Mouse (Mus musculus) limb, embryonic 13.5 days (tissue): Measurements from ENCODE around the gene Amz2. TPM values are rescaled to one million over a fixed set of nuclear protein-coding genes. Genes with fewer than 3 reads are reported as not detected.

Source experiments
- ATAC-seq: fragments of 200-750 bp; cut with Nextera tagmentation; 2 replicates; pipeline ENCODE4 v1.8.0; 2017; ENCODE audit warnings: low read depth, moderate number of reproducible peaks, moderate TSS enrichment; ENCODE audit not compliant: low FRiP score
- H3K27ac ChIP-seq: fragments of 300-500 bp; sonication (generic); 2 replicates; pipeline ENCODE4 v1.5.1; 2015; ENCODE audit warnings: inconsistent platforms, mild to moderate bottlenecking, moderate library complexity
- H3K27me3 ChIP-seq: fragments of 300-500 bp; sonication (generic); 2 replicates; pipeline ENCODE4 v1.6.1; 2015; ENCODE audit warnings: mild to moderate bottlenecking, inconsistent platforms
- H3K36me3 ChIP-seq: fragments of 300-500 bp; sonication (generic); 2 replicates; pipeline ENCODE4 v1.6.1; 2015; ENCODE audit warnings: inconsistent platforms, mild to moderate bottlenecking, moderate library complexity
- H3K4me1 ChIP-seq: fragments of 300-500 bp; sonication (generic); 2 replicates; pipeline ENCODE4 v1.6.1; 2015; ENCODE audit warnings: inconsistent platforms
- H3K4me2 ChIP-seq: fragments of 300-500 bp; sonication (generic); replicated peaks from 2 replicates; pipeline ENCODE4 v1.6.1; 2015; ENCODE audit warnings: inconsistent platforms, mild to moderate bottlenecking, moderate library complexity
- H3K4me3 ChIP-seq: fragments of 300-500 bp; sonication (generic); 2 replicates; pipeline ENCODE4 v1.5.1; 2015; ENCODE audit warnings: moderate library complexity, mild to moderate bottlenecking, inconsistent platforms
- H3K9ac ChIP-seq: fragments of 300-500 bp; sonication (generic); 2 replicates; pipeline ENCODE4 v1.6.1; 2015; ENCODE audit warnings: mild to moderate bottlenecking, inconsistent platforms
- H3K9me3 ChIP-seq: fragments of 300-500 bp; sonication (generic); 2 replicates; pipeline ENCODE4 v1.6.1; 2016; ENCODE audit warnings: inconsistent platforms
- WGBS: fragments of 180-500 bp; shearing (Covaris S2); methylation state at CpG from one replicate; pipeline ENCODE4 v1.1.7; 2015; 5-methylcytosine and 5-hydroxymethylcytosine counted together
- polyA plus RNA-seq: library from polyadenylated mRNA; unstranded; fragments of >200 nt; fragmentation: Nextera tagmentation; extraction: Ambion mirVana; gene quantifications from 2 replicates; pipeline ENCODE4 v1.2.1, GENCODE M21; 2015

Gene Amz2
- 46.9 and 48.5 TPM in 2 replicates for polyA plus RNA-seq

DNA sequence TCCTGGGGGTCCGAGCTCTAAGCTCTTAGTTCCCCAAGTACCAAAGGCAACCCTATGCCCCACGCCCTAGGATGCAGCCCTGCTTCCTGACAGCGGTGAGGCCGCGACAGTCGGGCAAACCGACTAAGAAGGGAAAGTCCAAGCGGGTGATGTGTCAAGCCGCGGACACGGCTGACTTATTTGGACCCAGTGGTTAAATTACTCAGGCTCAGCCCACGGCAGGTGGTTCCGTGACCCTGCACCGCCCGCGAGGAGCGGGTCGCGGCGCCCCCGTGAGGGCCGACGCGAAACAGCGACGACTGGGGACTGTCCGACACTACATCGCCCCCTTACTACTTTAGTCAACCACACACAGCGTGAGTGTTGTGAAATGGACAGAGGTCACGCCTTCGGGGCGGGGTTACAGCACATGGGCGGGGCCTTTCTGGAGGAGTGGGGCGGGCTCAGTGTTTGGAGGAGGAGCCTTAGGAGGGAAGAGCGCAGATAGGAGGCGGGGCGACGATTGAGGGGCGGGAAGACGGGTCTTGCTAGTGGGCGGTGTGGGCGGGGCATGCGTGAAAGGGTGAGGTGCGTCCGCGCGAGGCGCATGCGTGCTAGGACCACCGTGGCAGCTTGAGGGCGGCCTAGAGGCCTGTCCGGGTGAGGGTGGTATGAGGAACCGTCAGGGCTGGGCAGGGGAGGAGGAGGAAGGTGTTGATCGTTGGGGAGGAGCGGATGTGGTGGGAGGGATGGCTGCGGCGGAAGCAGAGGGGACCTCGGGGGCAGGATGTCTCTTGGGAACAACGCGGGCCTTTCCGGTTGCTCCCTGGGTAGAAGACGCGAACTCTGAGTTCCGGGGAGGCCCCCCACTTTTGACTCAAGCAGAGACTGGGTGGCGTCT lies at the start of gene Amz2:
TSS of gene Amz2 (plus strand) at position 555 of the 880 bp plus-strand sequence.
- Histone ChIP-seq H3K4me3 (peak within 1 kb of the TSS; percentile 67), H3K4me2 (peak within 1 kb of the TSS; percentile 73), H3K36me3 (peaks cover 24% of the 10 kb centered on the region), H3K9me3 (0 out of 2 replicates have a peak, but pooled peaks cover 5% of the 10 kb centered on the region), H3K27ac (peak within 1 kb of the TSS; percentile 77), H3K27me3 (no peaks in the 10 kb centered on the region), H3K9ac (peak within 1 kb of the TSS; percentile 85), H3K4me1 (peaks cover 11% of the 10 kb centered on the region)
- peak; percentile 95 for ATAC-seq
- 2% methylated on average over 65 of the region's 65 CpGs for WGBS

DNA sequence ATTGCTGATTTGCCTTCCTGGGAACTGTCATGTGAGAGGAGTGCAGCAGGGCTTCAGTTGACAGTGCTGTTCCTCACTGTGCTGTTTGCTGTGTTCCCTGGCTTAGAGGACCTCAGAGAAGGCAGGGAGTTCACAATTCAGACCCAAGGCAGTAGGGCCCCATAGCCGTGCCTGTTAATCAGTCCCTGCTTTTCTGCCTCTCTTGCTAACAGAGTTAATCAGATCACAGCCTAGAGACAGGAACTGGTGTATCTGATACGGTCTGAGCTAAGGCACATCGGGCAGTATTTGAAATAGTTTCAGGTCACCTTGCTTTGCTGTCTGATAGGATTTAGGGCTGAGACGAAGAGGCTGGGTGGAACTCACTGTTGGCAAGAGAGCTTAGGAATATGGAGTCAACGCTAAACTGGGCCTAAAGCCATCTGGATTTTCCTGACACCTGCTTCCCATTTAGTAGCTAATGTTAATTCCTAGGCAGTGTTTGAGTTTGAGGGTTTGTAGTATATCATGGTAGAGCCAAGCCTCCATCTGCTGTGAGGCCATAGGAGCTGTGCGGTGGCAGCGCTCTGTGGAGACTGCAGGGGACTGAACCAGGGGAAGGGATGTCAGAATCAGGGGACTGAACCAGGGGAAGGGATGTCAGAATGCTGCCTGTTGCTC lies 49.1 kb upstream of the Amz2 start:
- peaks cover 37% of the 10 kb centered on the region for H3K4me1 ChIP-seq
- H3K9ac ChIP-seq: no peak overlapping the region
- H3K4me2 ChIP-seq: peak overlapping the region; percentile 19; the same call in 1 of the 2 replicates
- peaks cover 6% of the 10 kb centered on the region; the same call in 1 of the 2 replicates for H3K9me3 ChIP-seq
- H3K36me3 ChIP-seq: peaks cover 13% of the 10 kb centered on the region
- H3K27ac ChIP-seq: peak overlapping the region; percentile 48
- H3K27me3 ChIP-seq: no peaks in the 10 kb centered on the region
- 22% methylated on average over 7 of the region's 7 CpGs for WGBS
- no peak overlapping the region for H3K4me3 ChIP-seq
- peak; percentile 44; the same call in 1 of the 2 replicates for ATAC-seq

DNA sequence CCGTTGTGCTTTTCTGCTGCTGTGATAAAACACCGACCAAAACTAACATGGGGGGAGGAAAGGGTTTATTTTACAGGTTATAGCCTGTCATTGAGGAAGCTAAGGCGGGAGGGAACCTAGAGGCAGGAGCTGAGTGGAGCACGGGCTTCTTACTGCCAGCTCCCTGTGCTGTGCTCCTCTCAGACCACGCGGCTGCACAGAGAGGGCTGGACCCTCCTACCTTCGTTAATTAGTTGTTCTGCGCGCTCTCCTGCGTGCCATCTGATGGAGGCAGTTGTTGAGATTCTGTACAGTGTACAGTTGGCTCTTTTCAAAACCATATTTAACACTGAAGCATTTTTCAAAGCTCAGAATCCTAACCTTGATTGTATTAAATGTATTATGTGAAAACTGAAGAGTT lies 48.3 kb upstream of the Amz2 start:
- WGBS: 23% methylated on average over 10 of the region's 10 CpGs
- no peak overlapping the region; the same call in 1 of the 2 replicates for H3K9ac ChIP-seq
- no peak for ATAC-seq
- no peak overlapping the region for H3K27ac ChIP-seq
- H3K9me3 ChIP-seq: peaks cover 6% of the 10 kb centered on the region; the same call in 1 of the 2 replicates
- peaks cover 33% of the 10 kb centered on the region for H3K4me1 ChIP-seq
- H3K4me2 ChIP-seq: peak overlapping the region; percentile 19; the same call in 1 of the 2 replicates
- H3K27me3 ChIP-seq: no peaks in the 10 kb centered on the region
- peaks cover 13% of the 10 kb centered on the region for H3K36me3 ChIP-seq
- no peak overlapping the region for H3K4me3 ChIP-seq

DNA sequence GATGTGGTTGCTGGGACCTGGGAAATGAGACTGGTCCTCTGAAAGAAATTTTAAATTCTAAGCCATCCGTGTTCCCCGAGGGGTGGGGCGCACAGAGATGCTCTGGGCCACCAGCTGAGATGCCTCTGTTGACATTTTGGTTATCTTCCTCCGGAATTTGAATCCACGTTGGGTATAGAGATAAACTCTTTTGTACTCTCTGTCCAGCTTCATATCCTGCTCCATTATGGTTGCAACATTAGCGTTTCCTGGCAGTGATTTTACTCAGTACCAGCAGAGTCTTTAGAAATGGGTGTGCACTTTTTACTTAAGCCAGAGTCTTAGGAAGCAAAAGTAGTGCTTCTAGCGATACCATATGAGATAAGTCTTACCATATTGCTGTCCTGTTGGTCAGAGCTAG lies 47.7 kb upstream of the Amz2 start:
- Histone ChIP-seq H3K4me1 (peaks cover 33% of the 10 kb centered on the region), H3K4me3 (no peak overlapping the region), H3K36me3 (peaks cover 12% of the 10 kb centered on the region), H3K27ac (no peak overlapping the region), H3K9me3 (peaks cover 6% of the 10 kb centered on the region; the same call in 1 of the 2 replicates), H3K4me2 (no peak overlapping the region), H3K27me3 (no peaks in the 10 kb centered on the region), H3K9ac (no peak overlapping the region)
- no peak for ATAC-seq
- 77% methylated on average over 7 of the region's 7 CpGs for WGBS

DNA sequence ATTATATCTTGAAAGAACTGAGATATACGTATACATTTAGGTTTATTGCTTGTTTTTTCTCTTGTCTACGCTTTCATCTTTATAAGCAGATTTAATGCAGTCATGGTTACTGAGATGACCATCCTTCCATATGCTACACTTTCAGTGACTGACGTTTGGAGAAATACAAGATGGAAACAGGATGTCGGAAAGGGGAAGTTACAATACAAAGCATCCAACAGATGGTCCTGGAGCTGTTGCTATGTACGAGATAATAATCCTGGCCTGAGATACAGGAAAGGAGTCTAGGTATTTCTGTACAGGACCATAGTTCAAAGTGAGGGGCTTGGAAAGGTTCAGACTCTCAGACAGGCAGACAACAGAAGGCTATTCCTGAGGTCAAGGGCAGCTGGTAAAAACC lies 45.1 kb upstream of the Amz2 start:
- Histone ChIP-seq H3K9me3 (no peaks in the 10 kb centered on the region), H3K27ac (no peak overlapping the region), H3K27me3 (no peaks in the 10 kb centered on the region)

DNA sequence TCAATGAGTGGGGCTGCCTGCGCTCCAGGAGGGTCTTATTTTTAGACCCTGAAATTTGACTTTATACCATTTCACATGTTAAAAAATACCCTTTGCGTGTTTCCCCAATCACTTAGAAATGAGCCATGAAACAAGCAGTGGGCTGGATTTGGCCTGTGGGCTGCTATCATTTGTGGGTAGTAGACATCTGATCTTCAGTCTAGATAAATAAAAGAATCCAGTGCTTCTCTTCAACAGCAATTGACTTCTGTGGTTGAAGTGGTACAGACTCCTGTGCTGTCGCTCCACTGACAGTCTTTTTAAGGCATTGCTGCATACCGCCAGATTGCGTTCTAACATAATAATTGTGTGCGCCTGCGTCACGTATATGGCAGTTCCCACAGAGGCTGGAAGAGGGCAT lies 40.5 kb upstream of the Amz2 start:
- 93% methylated on average over 8 of the region's 8 CpGs for WGBS
- H3K27me3 ChIP-seq: no peaks in the 10 kb centered on the region
- H3K9ac ChIP-seq: no peak overlapping the region
- H3K9me3 ChIP-seq: no peaks in the 10 kb centered on the region
- H3K4me1 ChIP-seq: peaks cover 9% of the 10 kb centered on the region
- no peak overlapping the region for H3K4me3 ChIP-seq
- ATAC-seq: no peak
- no peak overlapping the region for H3K4me2 ChIP-seq
- H3K27ac ChIP-seq: no peak overlapping the region
- H3K36me3 ChIP-seq: no peaks in the 10 kb centered on the region

More for the DNA sequence above, 45.1 kb upstream of the Amz2 start:
- WGBS: 80% methylated on average over 5 of the region's 5 CpGs
- no peaks in the 10 kb centered on the region for H3K36me3 ChIP-seq
- no peak overlapping the region for H3K4me2 ChIP-seq
- H3K4me3 ChIP-seq: no peak overlapping the region
- H3K9ac ChIP-seq: no peak overlapping the region
- no peak for ATAC-seq
- H3K4me1 ChIP-seq: peaks cover 29% of the 10 kb centered on the region

DNA sequence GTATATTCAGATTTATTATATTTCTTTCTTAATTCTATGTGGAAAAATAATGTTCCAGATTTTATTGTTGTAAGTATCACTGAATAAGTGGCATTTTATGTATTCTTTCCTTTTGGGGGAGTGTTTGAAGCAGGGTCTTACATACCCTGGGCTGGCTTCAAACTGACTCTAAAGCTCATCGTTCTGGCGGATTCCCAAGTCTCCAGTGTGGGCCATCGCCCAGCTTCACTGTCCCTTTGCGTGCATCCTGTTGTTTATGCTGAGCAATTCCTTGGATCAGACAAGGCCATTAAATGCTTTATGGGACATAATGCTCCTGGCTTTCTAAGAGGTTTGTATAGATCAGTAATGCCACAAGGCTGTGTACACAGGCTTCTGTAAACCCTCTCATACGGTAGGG lies 36.7 kb upstream of the Amz2 start:
- ATAC-seq: no peak
- Histone ChIP-seq H3K4me2 (no peak overlapping the region), H3K9ac (no peak overlapping the region), H3K27me3 (no peaks in the 10 kb centered on the region), H3K9me3 (no peaks in the 10 kb centered on the region), H3K27ac (no peak overlapping the region), H3K4me1 (peaks cover 6% of the 10 kb centered on the region), H3K36me3 (peaks cover 16% of the 10 kb centered on the region), H3K4me3 (no peak overlapping the region)
- WGBS: 86% methylated on average over 5 of the region's 5 CpGs

DNA sequence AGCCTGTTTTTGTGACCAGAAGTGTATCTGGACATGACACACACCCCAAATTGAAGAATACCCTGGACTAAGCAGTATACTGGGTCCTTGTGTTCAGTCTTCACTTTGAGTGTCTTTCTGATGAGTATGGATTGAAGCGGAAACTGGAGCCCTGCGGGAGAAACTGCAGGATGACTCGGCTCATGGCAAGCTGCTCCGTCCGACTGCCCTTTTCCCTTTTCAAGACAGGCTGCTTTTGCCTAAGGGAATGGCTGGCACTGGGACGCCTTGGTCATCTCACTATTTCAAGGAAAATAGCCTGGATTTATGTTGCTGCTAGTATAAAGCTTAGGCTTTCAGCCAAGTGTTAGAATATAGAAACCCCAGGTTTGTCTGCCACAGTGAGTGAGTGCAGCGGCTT lies 34.5 kb upstream of the Amz2 start:
- no peak overlapping the region for H3K4me3 ChIP-seq
- no peak for ATAC-seq
- WGBS: 83% methylated on average over 7 of the region's 7 CpGs

DNA sequence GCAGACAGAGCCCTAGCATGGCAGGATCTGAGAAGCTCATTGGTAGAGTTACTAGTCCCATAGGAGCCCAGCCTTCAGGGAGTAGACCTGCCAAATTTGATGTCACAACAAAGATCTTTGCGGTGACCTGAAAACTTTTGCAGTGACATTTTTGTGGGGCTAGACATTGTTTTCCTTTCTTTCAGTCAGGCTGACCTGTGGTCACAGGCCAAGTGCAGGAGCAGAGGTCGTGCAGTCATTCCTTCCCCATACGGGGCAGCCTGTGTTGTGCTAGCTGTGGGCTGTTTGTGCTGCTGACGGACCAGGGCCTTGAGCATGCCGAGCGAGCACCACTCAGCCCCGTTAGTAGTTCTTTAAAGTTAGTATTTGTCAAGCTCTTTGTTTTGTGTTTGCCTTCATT lies 34.0 kb upstream of the Amz2 start:
- Histone ChIP-seq H3K4me1 (peaks cover 4% of the 10 kb centered on the region), H3K9me3 (no peaks in the 10 kb centered on the region), H3K4me2 (no peak overlapping the region), H3K9ac (no peak overlapping the region), H3K27me3 (no peaks in the 10 kb centered on the region), H3K4me3 (no peak overlapping the region), H3K27ac (no peak overlapping the region), H3K36me3 (peaks cover 39% of the 10 kb centered on the region)
- ATAC-seq: no peak
- 79% methylated on average over 7 of the region's 7 CpGs for WGBS

More for the DNA sequence above, 34.5 kb upstream of the Amz2 start:
- no peak overlapping the region for H3K4me2 ChIP-seq
- no peaks in the 10 kb centered on the region for H3K9me3 ChIP-seq
- peaks cover 34% of the 10 kb centered on the region for H3K36me3 ChIP-seq
- no peaks in the 10 kb centered on the region for H3K27me3 ChIP-seq
- no peak overlapping the region for H3K9ac ChIP-seq
- H3K27ac ChIP-seq: no peak overlapping the region
- H3K4me1 ChIP-seq: peaks cover 4% of the 10 kb centered on the region

DNA sequence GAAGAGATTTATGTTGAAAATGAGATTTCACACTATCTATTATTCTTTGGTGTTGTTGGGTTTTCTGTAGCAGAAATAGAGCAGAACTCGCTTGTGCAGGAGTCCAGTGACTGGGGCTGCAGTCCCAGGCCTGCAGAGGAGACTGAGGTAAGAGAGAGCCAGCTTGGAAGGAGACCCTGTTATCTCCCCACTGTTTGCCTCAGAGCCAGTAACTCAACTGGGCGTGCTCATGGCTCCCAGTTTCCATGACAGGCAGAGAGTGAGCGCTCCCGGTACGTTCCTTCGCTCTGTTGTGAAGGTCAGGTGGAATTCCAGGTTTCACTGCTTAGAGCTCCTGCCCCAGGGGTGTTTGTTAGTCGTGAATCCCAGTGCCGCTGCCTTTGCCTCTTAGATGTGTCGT lies 33.1 kb upstream of the Amz2 start:
- no peak for ATAC-seq
- no peak overlapping the region for H3K4me2 ChIP-seq
- no peaks in the 10 kb centered on the region for H3K9me3 ChIP-seq
- H3K36me3 ChIP-seq: peaks cover 48% of the 10 kb centered on the region
- 88% methylated on average over 9 of the region's 9 CpGs for WGBS
- no peak overlapping the region for H3K4me3 ChIP-seq
- H3K27ac ChIP-seq: no peak overlapping the region
- H3K4me1 ChIP-seq: peaks cover 4% of the 10 kb centered on the region
- no peaks in the 10 kb centered on the region for H3K27me3 ChIP-seq
- H3K9ac ChIP-seq: no peak overlapping the region

DNA sequence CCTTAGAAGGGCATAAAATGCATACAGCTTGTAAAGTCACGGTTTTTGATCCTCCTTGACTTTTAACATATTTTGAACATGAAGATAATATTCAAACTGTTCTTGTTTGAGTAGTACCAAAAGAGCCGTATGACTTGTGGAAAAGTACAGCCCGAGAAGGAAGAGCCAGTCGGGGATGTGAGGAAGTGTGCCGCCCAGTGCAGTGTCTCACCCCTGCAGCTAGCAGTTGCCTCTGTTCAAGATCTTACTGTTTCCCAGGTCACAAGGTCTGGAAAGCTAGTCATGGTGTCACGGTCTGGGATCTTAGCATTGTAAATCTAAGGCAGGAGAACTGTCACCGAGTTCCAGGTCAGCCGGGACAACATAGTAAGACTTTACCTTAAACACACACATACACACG lies 31.0 kb upstream of the Amz2 start:
- no peaks in the 10 kb centered on the region for H3K4me1 ChIP-seq
- no peak overlapping the region for H3K4me3 ChIP-seq
- H3K9me3 ChIP-seq: no peaks in the 10 kb centered on the region
- no peak overlapping the region for H3K4me2 ChIP-seq
- no peaks in the 10 kb centered on the region for H3K27me3 ChIP-seq
- no peak overlapping the region for H3K27ac ChIP-seq
- H3K9ac ChIP-seq: no peak overlapping the region
- H3K36me3 ChIP-seq: peaks cover 65% of the 10 kb centered on the region
- no peak for ATAC-seq
- WGBS: 77% methylated on average over 9 of the region's 9 CpGs

DNA sequence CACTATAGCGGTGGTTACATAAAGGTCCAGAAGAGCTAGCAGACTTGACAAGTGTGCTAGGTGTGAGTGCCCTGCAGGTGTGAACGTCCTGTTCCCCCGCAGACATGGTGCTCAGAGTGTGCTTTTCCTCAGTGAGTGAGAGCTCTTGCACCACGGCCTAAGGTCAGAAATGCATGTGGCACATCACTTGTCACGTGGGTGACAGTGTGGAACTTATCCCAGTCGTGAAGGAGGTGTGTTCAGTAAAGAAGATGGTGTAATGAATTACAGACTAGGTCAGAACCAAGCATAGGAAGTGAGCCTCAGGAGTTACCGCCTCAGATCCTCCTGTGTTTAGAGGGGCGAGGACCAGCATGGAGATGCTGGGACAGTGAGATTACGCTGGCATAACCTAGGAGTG lies 30.5 kb upstream of the Amz2 start:
- H3K36me3 ChIP-seq: peaks cover 69% of the 10 kb centered on the region
- no peak for ATAC-seq

More for the DNA sequence above, 30.5 kb upstream of the Amz2 start:
- WGBS: 89% methylated on average over 9 of the region's 9 CpGs
- H3K27me3 ChIP-seq: no peaks in the 10 kb centered on the region
- H3K9me3 ChIP-seq: no peaks in the 10 kb centered on the region
- no peak overlapping the region for H3K27ac ChIP-seq
- H3K4me2 ChIP-seq: no peak overlapping the region
- no peak overlapping the region for H3K9ac ChIP-seq
- no peaks in the 10 kb centered on the region for H3K4me1 ChIP-seq
- H3K4me3 ChIP-seq: no peak overlapping the region
